Mouse (Mus musculus) lung, embryonic 14.5 days (tissue): ENCODE measurements around the gene Dcdc2b. TPM values are rescaled to one million over a fixed set of nuclear protein-coding genes. Genes with fewer than 3 reads are reported as not detected.

Experiments
- ATAC-seq: fragments of 200-750 bp; cut with Nextera tagmentation; 2 replicates; pipeline ENCODE4 v1.8.0; 2017; ENCODE audit warnings: mild to moderate bottlenecking, moderate TSS enrichment, moderate library complexity; ENCODE audit not compliant: insufficient read depth
- DNase-seq: peaks from one replicate; pipeline ENCODE4 v3.0.0-alpha.2; 2015
- H3K27ac ChIP-seq: fragments of 300-500 bp; sonication (generic); 2 replicates; pipeline ENCODE4 v1.5.1; 2014; ENCODE audit warnings: low read depth, mild to moderate bottlenecking, moderate library complexity
- H3K27me3 ChIP-seq: fragments of 300-500 bp; sonication (generic); 2 replicates; pipeline ENCODE4 v1.6.1; 2014; ENCODE audit warnings: low read length, control low read depth; ENCODE audit not compliant: insufficient read depth
- H3K36me3 ChIP-seq: fragments of 300-500 bp; sonication (generic); 2 replicates; pipeline ENCODE4 v1.6.1; 2014; ENCODE audit warnings: control low read depth; ENCODE audit not compliant: insufficient read depth
- H3K4me1 ChIP-seq: fragments of 300-500 bp; sonication (generic); 2 replicates; pipeline ENCODE4 v1.6.1; 2014; ENCODE audit warnings: antibody characterized with exemption, control low read depth; ENCODE audit not compliant: insufficient read depth
- H3K4me2 ChIP-seq: fragments of 300-500 bp; sonication (generic); 2 replicates; pipeline ENCODE4 v1.6.1; 2014; ENCODE audit warnings: mild to moderate bottlenecking
- H3K4me3 ChIP-seq: fragments of 300-500 bp; sonication (generic); 2 replicates; pipeline ENCODE4 v1.5.1; 2014; ENCODE audit warnings: low read depth, low read length
- H3K9ac ChIP-seq: fragments of 300-500 bp; sonication (generic); 2 replicates; pipeline ENCODE4 v1.6.1; 2014
- H3K9me3 ChIP-seq: fragments of 300-500 bp; sonication (generic); 2 replicates; pipeline ENCODE4 v1.6.1; 2016; ENCODE audit warnings: low read depth, low read length, control low read depth
- CTCF ChIP-seq: IDR thresholded peaks from 2 replicates; pipeline ENCODE4 v1.5.1; 2016; ENCODE audit warnings: antibody characterized with exemption, low read depth
- WGBS: fragments of 180-500 bp; shearing (Covaris S2); extraction: QIAGEN DNeasy Blood & Tissue Kit; methylation state at CpG from one replicate; pipeline ENCODE4 v1.1.7; 2014; 5-methylcytosine and 5-hydroxymethylcytosine counted together
- polyA plus RNA-seq: library from polyadenylated mRNA; unstranded; fragments of >200 nt; fragmentation: Nextera tagmentation; extraction: Ambion mirVana; gene quantifications from 2 replicates; pipeline ENCODE4 v1.2.1, GENCODE M21; 2014

The Dcdc2b gene
- polyA plus RNA-seq, 1 experiment from 2014 or later = 2.5 TPM

GRCm38 (mm10) chr4:129616631-129617030, 2.6 kb upstream of the Dcdc2b start:
- Histone ChIP-seq H3K27me3 (no peaks in the 10 kb centered on the region), H3K9me3 (no peaks in the 10 kb centered on the region), H3K27ac (no peak overlapping the region), H3K9ac (no peak overlapping the region), H3K36me3 (peaks cover 17% of the 10 kb centered on the region), H3K4me1 (0 out of 2 replicates have a peak, but pooled peaks cover 5% of the 10 kb centered on the region), H3K4me3 (no peak overlapping the region), H3K4me2 (no peak overlapping the region)
- TF ChIP-seq CTCF = no peak
- no peak for DNase-seq
- no peak for ATAC-seq
- WGBS = 90% methylated on average over 3 of the region's 3 CpGs

DNA sequence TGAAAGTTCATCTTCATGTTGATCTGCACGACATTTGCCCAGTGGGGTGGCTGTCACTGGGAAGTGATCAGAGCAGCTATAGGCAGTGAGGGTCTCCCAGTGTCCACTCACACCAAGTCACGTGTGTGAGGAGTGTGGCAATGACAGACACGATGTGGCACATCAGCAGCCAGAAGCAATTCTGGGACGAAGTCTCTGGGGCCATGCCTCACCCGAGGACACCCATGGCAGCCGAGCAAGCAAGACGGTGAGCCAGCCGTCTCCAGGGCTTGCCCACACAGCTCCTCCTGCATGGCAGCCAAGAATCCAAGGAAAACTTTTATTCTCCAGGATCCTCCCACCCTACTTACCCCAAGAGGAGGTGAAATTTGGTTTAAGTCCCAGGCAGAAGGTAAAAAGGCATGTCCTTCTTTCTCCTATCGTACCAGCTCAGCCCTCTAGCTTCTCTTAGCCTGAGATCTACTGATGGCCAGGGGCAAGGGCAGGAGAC, 1.8 kb upstream of the Dcdc2b start:
- H3K4me3 ChIP-seq = no peak overlapping the region

DNA sequence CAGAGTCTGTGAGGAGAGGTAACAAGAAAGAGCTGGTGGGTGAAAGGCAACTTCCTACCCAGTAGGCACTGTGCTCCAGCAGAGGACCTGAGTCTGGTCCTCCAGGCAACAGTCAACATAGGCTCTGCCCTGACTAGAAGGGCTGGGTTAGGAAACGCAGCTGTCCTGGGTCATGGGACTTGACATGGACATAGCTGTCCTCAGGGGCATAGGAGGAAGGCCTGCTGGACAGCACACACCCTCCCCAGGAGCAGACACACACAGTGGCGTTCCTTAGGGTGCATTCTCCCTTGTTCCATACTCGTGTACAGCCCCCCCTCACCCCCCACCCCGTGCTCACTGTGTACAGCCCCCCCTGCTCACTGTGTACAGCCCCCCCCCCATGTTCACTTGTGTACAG, 3.6 kb downstream of the Dcdc2b start:
- H3K4me2 ChIP-seq = no peak overlapping the region
- TF ChIP-seq CTCF = no peak
- ATAC-seq (no peak; the same call in 1 of the 2 replicates), DNase-seq (no peak)
- H3K27me3 ChIP-seq = no peaks in the 10 kb centered on the region
- no peaks in the 10 kb centered on the region for H3K9me3 ChIP-seq
- peaks cover 33% of the 10 kb centered on the region for H3K36me3 ChIP-seq
- H3K27ac ChIP-seq = no peak overlapping the region
- H3K9ac ChIP-seq = no peak overlapping the region
- no peaks in the 10 kb centered on the region for H3K4me1 ChIP-seq
- H3K4me3 ChIP-seq = no peak overlapping the region
- WGBS = 50% methylated on average over 4 of the region's 4 CpGs

More for the DNA sequence above, 1.8 kb upstream of the Dcdc2b start:
- 0 out of 2 replicates have a peak, but pooled peaks cover 5% of the 10 kb centered on the region for H3K4me1 ChIP-seq
- DNase-seq (no peak), ATAC-seq (no peak)
- WGBS = 89% methylated on average over 9 of the region's 9 CpGs
- no peaks in the 10 kb centered on the region for H3K27me3 ChIP-seq
- H3K4me2 ChIP-seq = no peak overlapping the region
- peaks cover 17% of the 10 kb centered on the region for H3K36me3 ChIP-seq
- no peak overlapping the region for H3K9ac ChIP-seq
- no peak for TF ChIP-seq CTCF
- no peaks in the 10 kb centered on the region for H3K9me3 ChIP-seq
- no peak overlapping the region for H3K27ac ChIP-seq

- TF ChIP-seq CTCF = no peak
- Histone ChIP-seq H3K36me3 (peaks cover 36% of the 10 kb centered on the region), H3K4me2 (no peak overlapping the region), H3K9ac (no peak overlapping the region), H3K27ac (no peak overlapping the region), H3K9me3 (no peaks in the 10 kb centered on the region), H3K4me1 (no peaks in the 10 kb centered on the region), H3K4me3 (no peak overlapping the region), H3K27me3 (no peaks in the 10 kb centered on the region)
- ATAC-seq = no peak
- DNase-seq = no peak
- WGBS = 68% methylated on average over 4 of the region's 4 CpGs
Measured at GRCm38 (mm10) chr4:129610026-129610425, 4.0 kb downstream of the Dcdc2b start.

DNA sequence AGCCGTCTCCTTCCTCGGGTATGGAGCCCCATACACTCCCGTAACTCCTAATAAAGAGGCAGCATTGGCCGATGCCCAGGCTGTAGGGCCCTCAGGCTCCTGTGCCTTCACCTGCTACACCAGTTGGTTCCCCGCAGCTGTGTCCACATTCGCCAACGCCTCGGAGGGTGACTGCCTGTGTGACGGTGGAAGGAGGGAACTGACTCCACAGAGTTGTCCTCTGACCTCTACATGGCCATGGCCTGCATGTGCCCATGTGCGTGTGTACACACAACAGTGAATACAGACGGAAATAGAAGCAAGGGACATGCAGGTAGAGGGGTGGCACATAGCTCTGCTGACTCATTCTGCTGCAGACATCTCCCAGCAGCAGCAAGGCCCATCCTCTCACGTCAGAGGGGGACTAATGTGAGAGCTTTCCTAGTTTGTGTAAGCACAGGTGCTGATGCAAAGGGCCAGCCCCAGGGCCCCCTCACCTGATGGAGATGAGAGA, 4.9 kb downstream of the Dcdc2b start:
- WGBS = 72% methylated on average over 12 of the region's 12 CpGs
- no peak overlapping the region for H3K4me2 ChIP-seq
- ATAC-seq (0 out of 2 replicates have a peak, but pooled peaks have one; percentile 22), DNase-seq (no peak)
- no peaks in the 10 kb centered on the region for H3K4me1 ChIP-seq
- TF ChIP-seq CTCF = no peak
- no peak overlapping the region for H3K27ac ChIP-seq
- no peak overlapping the region for H3K4me3 ChIP-seq
- peaks cover 41% of the 10 kb centered on the region for H3K36me3 ChIP-seq
- H3K27me3 ChIP-seq = no peaks in the 10 kb centered on the region
- H3K9me3 ChIP-seq = no peaks in the 10 kb centered on the region
- H3K9ac ChIP-seq = no peak overlapping the region

DNA sequence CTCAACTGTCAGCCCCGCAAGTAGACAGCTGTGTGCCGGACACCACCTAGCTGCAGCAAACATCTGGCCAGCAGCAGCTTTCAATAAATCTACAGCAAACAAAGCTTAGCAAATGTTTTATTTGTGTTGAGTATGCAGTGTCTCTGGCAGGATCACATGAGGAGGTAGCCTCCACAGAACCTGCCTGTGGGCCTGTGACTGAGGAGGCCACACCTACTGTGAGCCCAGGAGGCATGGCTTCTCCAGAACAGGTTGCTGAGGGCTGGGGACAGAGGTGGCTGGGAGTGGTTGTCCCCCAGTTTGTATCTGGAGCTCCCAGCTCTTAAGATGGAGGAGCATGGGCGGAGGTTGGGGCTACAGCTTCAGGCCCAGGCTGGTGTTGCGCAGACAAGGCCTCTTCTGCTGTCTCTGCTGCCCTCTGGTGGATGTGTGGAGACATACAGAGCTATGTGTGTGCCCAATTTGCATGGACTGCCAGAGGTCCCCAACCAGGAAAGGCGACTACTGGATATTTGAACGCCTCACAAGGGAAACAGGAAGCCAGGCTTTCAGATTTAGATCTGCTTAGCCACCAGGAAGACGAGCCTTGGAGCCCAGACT, 5.5 kb downstream of the Dcdc2b start:
- Histone ChIP-seq H3K9ac (0 out of 2 replicates have a peak overlapping the region, but pooled peaks have one; percentile 2), H3K4me3 (no peak overlapping the region), H3K4me2 (no peak overlapping the region), H3K9me3 (no peaks in the 10 kb centered on the region), H3K4me1 (no peaks in the 10 kb centered on the region), H3K27me3 (no peaks in the 10 kb centered on the region), H3K36me3 (peaks cover 48% of the 10 kb centered on the region), H3K27ac (no peak overlapping the region)
- 38% methylated on average over 7 of the region's 7 CpGs for WGBS
- peak; percentile 76 for ATAC-seq
- TF ChIP-seq CTCF = peak; percentile 94
- DNase-seq = peak; percentile 94

- Histone ChIP-seq H3K27me3 (no peaks in the 10 kb centered on the region), H3K9ac (peak within 1 kb of the TSS; percentile 71), H3K27ac (peak within 1 kb of the TSS; percentile 68), H3K4me3 (peak within 1 kb of the TSS; percentile 91), H3K4me2 (peak within 1 kb of the TSS; percentile 71), H3K36me3 (peaks cover 60% of the 10 kb centered on the region), H3K9me3 (no peaks in the 10 kb centered on the region), H3K4me1 (peaks cover 10% of the 10 kb centered on the region)
- ATAC-seq (peak; percentile 92), DNase-seq (peak; percentile 91)
- TF ChIP-seq CTCF = peak; percentile 21; the same call in 1 of the 2 replicates
- under 1% methylated on average over 74 of the region's 74 CpGs for whole genome bisulfite sequencing
Measured at GRCm38 (mm10) chr4:129600233-129601158, 13.6 kb downstream of the Dcdc2b start, which contains the start of the genes Eif3i and Tmem234. Eif3i (minus strand) TSS chr4:129600648. Tmem234 (plus strand) TSS chr4:129600668.
